Mouse (Mus musculus) midbrain, embryonic 12.5 days (tissue): ENCODE data around the gene Gm14744. TPM values are rescaled to one million over a fixed set of nuclear protein-coding genes. Genes with fewer than 3 reads are reported as not detected.
"Not testable (repeated sequence)": the region's sequence is repeated elsewhere in the genome, so short reads cannot be mapped to it uniquely, and the experiment has no call there.

Experiments
- ATAC-seq: fragments of 200-750 bp; cut with Nextera tagmentation; 2 replicates; pipeline ENCODE4 v1.8.0; 2017; ENCODE audit warnings: low read depth, moderate TSS enrichment, moderate library complexity; ENCODE audit not compliant: low FRiP score
- H3K27ac ChIP-seq: fragments of 300-500 bp; sonication (generic); replicated peaks from 2 replicates; pipeline ENCODE4 v1.5.1; 2016; ENCODE audit warnings: mild to moderate bottlenecking
- H3K27me3 ChIP-seq: fragments of 300-500 bp; sonication (generic); 2 replicates; pipeline ENCODE4 v1.6.1; 2016; ENCODE audit warnings: mild to moderate bottlenecking
- H3K36me3 ChIP-seq: fragments of 300-500 bp; sonication (generic); 2 replicates; pipeline ENCODE4 v1.6.1; 2016
- H3K4me1 ChIP-seq: fragments of 300-500 bp; sonication (generic); 2 replicates; pipeline ENCODE4 v1.6.1; 2016
- H3K4me2 ChIP-seq: fragments of 300-500 bp; sonication (generic); replicated peaks from 2 replicates; pipeline ENCODE4 v1.6.1; 2016; ENCODE audit warnings: mild to moderate bottlenecking, moderate library complexity
- H3K4me3 ChIP-seq: fragments of 300-500 bp; sonication (generic); 2 replicates; pipeline ENCODE4 v1.5.1; 2016; ENCODE audit warnings: mild to moderate bottlenecking
- H3K9ac ChIP-seq: fragments of 300-500 bp; sonication (generic); replicated peaks from 2 replicates; pipeline ENCODE4 v1.6.1; 2016; ENCODE audit warnings: mild to moderate bottlenecking, moderate library complexity
- H3K9me3 ChIP-seq: fragments of 300-500 bp; sonication (generic); 2 replicates; pipeline ENCODE4 v1.6.1; 2016; ENCODE audit warnings: mild to moderate bottlenecking
- WGBS: fragments of 180-500 bp; shearing (Covaris S2); methylation state at CpG from one replicate; pipeline ENCODE4 v1.1.7; 2016; 5-methylcytosine and 5-hydroxymethylcytosine counted together
- polyA plus RNA-seq: library from polyadenylated mRNA; unstranded; fragments of >200 nt; fragmentation: Nextera tagmentation; extraction: Ambion mirVana; gene quantifications from 2 replicates; pipeline ENCODE4 v1.2.1, GENCODE M21; 2016

Gm14744 gene
- polyA plus RNA-seq = not detected in 2 replicates

DNA sequence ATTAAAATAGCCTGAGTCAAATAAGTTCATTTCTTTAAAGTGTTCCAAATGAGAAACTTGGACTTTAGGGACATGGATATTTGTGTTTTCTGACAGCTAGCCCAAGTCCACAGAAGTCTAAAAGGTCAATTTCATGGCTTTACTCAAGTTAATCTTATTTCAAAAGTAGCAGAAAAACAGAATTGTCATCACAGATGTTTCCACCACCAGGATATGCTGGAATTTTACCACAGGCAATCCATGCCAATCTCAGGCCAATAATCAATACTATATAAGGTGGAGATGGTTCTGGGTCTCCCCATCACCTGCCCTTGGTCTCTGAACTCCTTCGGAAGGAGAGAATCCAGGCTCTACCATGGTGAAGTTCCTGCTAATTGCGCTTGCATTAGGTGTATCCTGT, at the start of gene Gm14744:
TSS of gene Gm14744 (plus strand) at position 301 of the 400 bp plus-strand sequence.
- not testable (repeated sequence) for H3K27ac ChIP-seq, ATAC-seq, H3K36me3 ChIP-seq, H3K4me2 ChIP-seq, H3K9ac ChIP-seq, H3K9me3 ChIP-seq, H3K4me1 ChIP-seq, H3K4me3 ChIP-seq, H3K27me3 ChIP-seq
- WGBS = 96% methylated on average over 2 of the region's 2 CpGs

DNA sequence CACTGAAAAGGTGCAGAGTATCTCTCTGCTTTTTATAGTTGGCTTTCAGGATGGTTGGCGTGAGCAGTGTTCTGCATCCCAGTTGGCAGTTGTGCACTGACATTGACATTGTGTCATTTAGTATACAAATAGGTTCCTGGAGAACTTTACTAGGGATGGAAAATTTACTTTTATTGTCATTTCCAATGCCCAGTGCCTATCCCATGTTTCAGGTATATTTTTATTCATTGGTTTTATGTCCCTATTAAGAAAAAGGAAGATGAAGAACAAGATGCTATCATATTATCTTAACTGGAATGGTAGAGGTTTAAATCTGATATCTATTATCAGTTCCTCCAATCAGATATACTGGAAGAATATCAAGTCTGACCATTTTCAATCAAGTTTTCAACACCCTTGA, 11.0 kb upstream of the Gm14744 start, which contains the start of gene Pbsn:
TSS of gene Pbsn (minus strand) at position 101 of the 400 bp plus-strand sequence.
- H3K9ac ChIP-seq = no peak within 1 kb of the TSS
- H3K4me1 ChIP-seq = no peaks in the 10 kb centered on the region
- no peak for ATAC-seq
- no peaks in the 10 kb centered on the region for H3K36me3 ChIP-seq
- no peak within 1 kb of the TSS for H3K27ac ChIP-seq
- no peaks in the 10 kb centered on the region for H3K27me3 ChIP-seq
- H3K4me3 ChIP-seq = no peak within 1 kb of the TSS
- H3K9me3 ChIP-seq = no peaks in the 10 kb centered on the region
- no peak within 1 kb of the TSS for H3K4me2 ChIP-seq
- 72% methylated on average over 1 of the region's 1 CpGs for WGBS

DNA sequence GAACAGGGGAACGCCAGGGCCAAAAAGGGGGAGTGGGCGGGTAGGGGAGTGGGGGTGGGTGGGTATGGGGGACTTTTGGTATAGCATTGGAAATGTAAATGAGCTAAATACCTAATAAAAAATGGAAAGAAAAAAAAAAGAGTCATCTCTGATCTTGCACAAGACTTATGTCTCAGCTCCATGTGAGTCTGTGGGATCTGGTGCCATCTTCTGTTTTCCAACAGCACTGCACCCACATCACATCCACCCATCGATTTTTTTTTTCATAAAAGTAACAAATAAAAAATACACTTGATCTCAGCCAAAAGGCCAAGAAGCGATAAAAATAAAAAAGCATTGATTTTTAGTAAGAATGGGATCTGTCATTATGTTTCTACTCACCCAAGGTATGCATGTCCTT, 15.5 kb downstream of the Gm14744 start:
- H3K27me3 ChIP-seq, H3K9ac ChIP-seq, H3K27ac ChIP-seq, H3K4me2 ChIP-seq, H3K36me3 ChIP-seq, ATAC-seq, H3K9me3 ChIP-seq, H3K4me3 ChIP-seq, H3K4me1 ChIP-seq: not testable (repeated sequence)
- WGBS = 53% methylated on average over 2 of the region's 4 CpGs

Other genes starting within 250 kb of the Gm14744 start
- 23.1 and 23.9 TPM in 2 replicates for gene Prkx, start 68.5 kb upstream of the Gm14744 start, polyA plus RNA-seq
- gene Pbsn, start 11.1 kb upstream of the Gm14744 start, polyA plus RNA-seq = not detected in 2 replicates
- not detected in 2 replicates for gene 5430402E10Rik, start 60.3 kb downstream of the Gm14744 start, polyA plus RNA-seq
- gene Obp1a, start 226.6 kb downstream of the Gm14744 start, polyA plus RNA-seq = not detected in 2 replicates